Mouse (Mus musculus): ENCODE results near the gene Ccdc167.

- no peak for TF ChIP-seq MAX (IDR thresholded peaks at IDR 0.05)
- no peak for TF ChIP-seq CTCF (IDR thresholded peaks at IDR 0.05; ENCODE audit: control insufficient read depth, insufficient read depth, insufficient read length)
- no peak for TF ChIP-seq USF1 (IDR thresholded peaks at IDR 0.05; ENCODE audit: low read depth)
- no peak for TF ChIP-seq CEBPB (IDR thresholded peaks at IDR 0.05; ENCODE audit: low read depth)
- no peak for TF ChIP-seq MYOG (IDR thresholded peaks at IDR 0.05; ENCODE audit: control insufficient read depth, extremely low read depth, insufficient read length)
These were observed 33.7 kb downstream of the Ccdc167 start for GRCm38 (mm10) chr17:29683127-29683526.

Data from C2C12 (cell line).